Mouse (Mus musculus): ENCODE measurements around the gene Camk2d.

- no peak for TF ChIP-seq POLR2A (IDR thresholded peaks at IDR 0.05; ENCODE audit: control insufficient read depth, low read depth, low read length)
- no peak for TF ChIP-seq CTCF (IDR thresholded peaks at IDR 0.05; ENCODE audit: control insufficient read depth, insufficient read depth, insufficient replicate concordance, low read depth, low read length)
These were observed 179.9 kb downstream of the Camk2d start for GRCm38 (mm10) chr3:126776001-126776400.
